Comparison of ENCODE assay signal across 24 mouse cellular contexts in the genomic region with DNA sequence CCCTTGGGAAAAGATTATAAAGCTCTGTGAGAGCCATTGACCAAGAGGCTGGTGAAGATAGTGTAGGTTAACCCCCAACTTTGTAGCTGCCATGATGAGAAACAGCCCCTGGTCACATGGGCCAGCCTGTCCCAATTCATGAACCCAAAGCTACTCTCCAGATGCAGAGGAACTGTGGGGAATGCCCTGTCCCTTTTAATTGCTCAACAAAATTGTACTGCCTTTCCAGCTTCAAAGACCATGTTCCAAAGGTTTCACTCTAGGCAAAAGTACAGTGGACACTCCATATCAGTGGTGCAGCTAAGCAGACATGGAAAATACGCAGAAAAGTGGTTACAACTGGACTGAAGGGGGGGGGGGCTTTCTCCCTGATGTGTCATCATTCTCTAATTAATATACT.
"Had no signal": no experiment of that assay in that cellular context is flagged by ENCODE, and none has a peak within 500 bp of the region (broad histone marks: within the 10 kb centered on the region; RNA-seq: fewer than 3 reads in every experiment).

No protein-coding gene starts in this region.

- H3K36me3 ChIP-seq: heart, embryonic 10.5 days; heart, embryonic 12.5 days; hindbrain, embryonic 13.5 days; hindbrain, embryonic 15.5 days; kidney, embryonic 15.5 days; limb, embryonic 10.5 days; limb, embryonic 12.5 days had no signal

- H3K4me2 ChIP-seq: heart, embryonic 12.5 days; hindbrain, embryonic 13.5 days; hindbrain, embryonic 15.5 days; kidney, embryonic 15.5 days; limb, embryonic 12.5 days had no signal

- H3K27me3 ChIP-seq: heart, embryonic 12.5 days; hindbrain, embryonic 13.5 days; hindbrain, embryonic 15.5 days; kidney, embryonic 15.5 days; limb, embryonic 12.5 days had no signal

- H3K4me1 ChIP-seq: kidney, embryonic 15.5 days had no signal

- H3K27ac ChIP-seq: gastrocnemius, adult 2 months; heart, embryonic 10.5 days; hindbrain, embryonic 13.5 days; hindbrain, embryonic 15.5 days; hindbrain, postnatal 0 days; kidney, embryonic 15.5 days; kidney, postnatal 0 days; left cerebral cortex, adult 2 months; limb, embryonic 10.5 days; limb, embryonic 12.5 days; liver, embryonic 14.5 days had no signal

- DNase-seq: gastrocnemius, adult 2 months; gastrocnemius, postnatal 10 days; gastrocnemius, postnatal 25 days; heart, adult 18-20 months; heart, postnatal 14 days; heart, postnatal 36 days; kidney, adult 11 months; kidney, adult 2 months; kidney, adult 9 months; kidney, postnatal 14 days; kidney, postnatal 36 days; layer of hippocampus, adult 9-11 months had no signal

- ATAC-seq: hindbrain, postnatal 0 days; intestine, embryonic 16.5 days had no signal

- H3K9ac ChIP-seq: heart, embryonic 12.5 days; hindbrain, embryonic 13.5 days; hindbrain, embryonic 15.5 days; kidney, embryonic 15.5 days; limb, embryonic 12.5 days; liver, embryonic 14.5 days had no signal

- H3K4me3 ChIP-seq: gastrocnemius, adult 2 months; heart, embryonic 10.5 days; heart, embryonic 12.5 days; hindbrain, embryonic 13.5 days; hindbrain, embryonic 15.5 days; kidney, embryonic 15.5 days; left cerebral cortex, adult 2 months; limb, embryonic 10.5 days; limb, embryonic 12.5 days had no signal

- H3K9me3 ChIP-seq: heart, embryonic 10.5 days; heart, embryonic 12.5 days; hindbrain, embryonic 13.5 days; hindbrain, embryonic 15.5 days; kidney, embryonic 15.5 days; limb, embryonic 10.5 days; limb, embryonic 12.5 days had no signal
